Mouse (Mus musculus) mesoderm, embryonic 11.5 days (tissue): ENCODE data around the gene Naglu.

ENCODE experiments used
- DNase-seq: peaks from one replicate; pipeline ENCODE4 v3.0.0-alpha.2; 2012; ENCODE audit warnings: low read depth, low spot score

The Naglu gene

GRCm38 (mm10) chr11:101056885-101057284 lies 12.9 kb upstream of the Naglu start:
- DNase-seq = no peak

DNA sequence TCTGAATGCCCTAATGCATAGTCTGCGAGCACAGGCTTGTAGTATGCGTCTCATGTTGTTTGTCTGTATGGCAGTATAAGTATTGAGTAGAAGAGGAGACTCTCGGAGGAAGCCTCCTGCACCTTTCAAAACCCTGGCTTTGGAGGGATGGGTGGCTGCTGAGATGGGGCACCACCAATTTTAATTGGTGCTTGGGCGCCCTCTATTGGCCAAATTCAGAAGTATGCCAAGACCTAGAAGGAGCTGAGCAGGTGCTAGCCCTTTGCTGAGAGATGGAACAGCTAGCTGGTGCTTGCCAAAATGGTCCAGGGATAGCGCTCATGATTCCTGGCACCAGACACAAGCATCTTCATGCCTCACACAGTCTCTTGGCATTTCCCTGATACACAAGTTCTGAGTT lies 12.0 kb upstream of the Naglu start:
- DNase-seq = peak; percentile 81

DNA sequence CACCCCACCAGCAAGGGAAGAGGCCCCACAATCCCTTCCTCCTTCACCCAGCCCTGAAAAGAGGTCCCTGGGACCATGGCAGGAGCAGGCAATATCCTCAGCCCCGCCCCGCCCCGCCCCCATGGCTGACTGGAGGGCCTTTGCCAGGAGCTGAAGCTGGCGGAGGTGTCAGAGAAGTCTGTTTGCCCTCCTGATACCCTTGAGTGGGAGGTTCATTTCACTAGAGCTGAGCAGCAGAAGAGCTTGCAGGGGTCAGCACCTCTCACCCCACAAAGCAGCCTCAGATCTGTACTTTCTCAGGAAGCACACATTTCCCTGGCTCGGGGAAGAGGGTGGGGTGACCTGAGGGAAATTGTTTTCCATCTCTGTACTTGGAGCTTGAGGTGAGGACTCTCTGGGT lies 11.1 kb upstream of the Naglu start:
- DNase-seq = no peak

DNA sequence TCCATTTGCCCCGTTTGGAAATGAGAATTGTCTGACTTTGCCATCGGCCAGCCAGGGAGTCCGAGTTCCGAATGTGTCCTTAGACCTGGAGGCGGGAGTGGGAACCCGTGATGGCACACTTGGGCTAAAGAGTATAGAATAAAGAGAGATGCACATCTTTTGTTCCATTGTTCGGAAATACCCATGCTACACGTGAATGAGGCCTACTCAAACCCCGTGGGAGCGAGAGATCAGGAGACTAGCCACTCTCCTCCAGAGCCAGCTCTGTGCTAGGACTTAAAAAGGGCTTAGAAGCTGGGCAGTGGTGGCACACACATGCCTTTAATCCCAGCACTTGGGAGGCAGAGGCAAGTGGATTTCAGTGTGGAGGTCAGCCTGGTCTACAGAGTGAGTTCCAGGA lies 10.3 kb upstream of the Naglu start:
- DNase-seq = no peak

DNA sequence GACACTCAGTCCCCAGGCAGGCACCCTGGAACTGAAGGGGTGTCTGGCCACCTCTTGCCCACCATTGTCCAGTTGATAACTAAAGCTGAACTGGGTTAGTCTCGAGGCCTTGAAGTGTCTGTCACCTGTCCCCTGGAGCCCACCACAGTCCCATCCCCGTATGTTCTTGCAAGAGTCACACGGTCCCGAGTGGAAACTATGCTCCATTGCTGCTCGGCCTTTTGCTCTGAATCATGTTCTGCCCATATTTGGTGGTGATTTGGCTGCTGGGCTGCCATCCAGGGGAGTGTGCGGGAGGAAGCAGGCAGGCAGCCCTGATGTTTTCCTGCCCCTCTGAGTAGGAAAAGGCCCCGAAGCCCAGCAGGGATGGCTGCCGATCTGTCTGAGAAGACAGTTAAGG lies 9.7 kb upstream of the Naglu start:
- DNase-seq = no peak

- DNase-seq = no peak
These were observed 8.8 kb upstream of the Naglu start for GRCm38 (mm10) chr11:101061049-101061448.

GRCm38 (mm10) chr11:101062165-101062884 lies 7.5 kb upstream of the Naglu start:
- DNase-seq = no peak

DNA sequence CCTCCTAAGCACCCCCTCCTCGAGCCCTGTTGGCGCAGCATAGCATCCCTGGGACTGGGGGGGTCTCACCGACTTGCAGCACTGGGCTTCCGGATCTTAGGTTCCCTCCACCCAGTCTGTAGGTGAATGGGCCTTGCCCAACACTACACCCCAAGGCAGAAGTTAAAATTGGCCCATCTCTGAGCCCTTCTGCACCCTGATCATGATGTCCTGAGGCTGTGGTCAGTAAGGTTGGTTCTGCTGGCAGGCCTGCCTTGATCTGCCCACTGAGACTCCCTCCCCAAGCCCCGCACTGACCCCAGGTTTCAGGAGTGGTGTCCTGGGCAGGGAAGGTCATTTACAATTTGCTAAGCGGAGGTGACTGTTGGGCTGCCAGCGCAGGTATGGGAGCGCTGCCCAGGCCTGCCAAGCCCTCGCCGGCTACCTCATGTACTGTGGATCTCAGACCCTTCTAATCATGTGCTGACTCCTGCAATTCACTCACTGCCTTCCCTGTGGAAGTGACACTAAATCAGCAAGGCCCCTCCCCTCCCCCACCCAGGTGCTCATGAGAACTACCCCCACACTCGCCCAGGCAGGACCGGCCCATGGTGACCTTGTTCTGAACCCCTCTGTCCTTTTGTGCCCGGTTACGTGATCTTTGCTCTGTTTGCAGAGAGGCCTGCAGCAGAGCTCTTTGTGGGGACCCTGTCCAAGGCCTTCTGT lies 6.7 kb upstream of the Naglu start:
- DNase-seq = no peak

DNA sequence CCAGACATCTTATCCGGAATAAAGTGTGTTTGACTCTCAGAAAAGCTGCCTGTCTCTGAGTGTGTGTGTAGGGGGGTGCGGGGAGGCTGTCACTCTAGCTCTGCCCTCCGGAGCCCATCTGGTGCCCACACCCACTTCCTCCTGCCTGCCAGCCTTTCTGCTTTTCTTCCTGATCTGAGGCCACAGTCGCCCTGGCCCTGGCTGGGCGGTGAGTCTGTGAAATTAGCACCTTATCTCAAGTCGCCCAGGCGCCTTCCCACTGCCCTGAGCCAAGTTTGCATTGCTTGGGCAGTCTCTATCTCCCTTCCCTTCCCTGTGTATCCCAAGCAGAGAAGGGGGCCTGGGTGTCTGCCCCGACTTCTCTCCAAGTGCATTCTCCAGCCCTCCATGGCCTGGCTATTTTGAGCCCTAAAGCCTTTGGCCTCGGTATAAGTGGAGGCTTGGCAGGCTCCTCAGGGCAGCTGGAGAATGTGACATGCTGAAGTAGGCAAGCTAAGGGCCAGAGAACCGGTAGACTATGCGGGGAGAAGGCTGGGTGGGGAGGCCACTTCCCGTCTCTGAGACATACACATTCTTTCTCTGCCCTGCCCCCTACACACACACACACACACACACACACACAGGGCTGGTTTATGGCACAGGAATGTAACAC lies 6.0 kb upstream of the Naglu start:
- peak; percentile 40 for DNase-seq

GRCm38 (mm10) chr11:101064462-101064861 lies 5.3 kb upstream of the Naglu start:
- DNase-seq = no peak

- DNase-seq = no peak
These were observed 4.8 kb upstream of the Naglu start for GRCm38 (mm10) chr11:101065002-101065401.

GRCm38 (mm10) chr11:101066549-101067412 lies 3.0 kb upstream of the Naglu start:
- peak; percentile 89 for DNase-seq

- no peak for DNase-seq
These were observed 346 bp downstream of the Naglu start for GRCm38 (mm10) chr11:101070189-101070527.

DNA sequence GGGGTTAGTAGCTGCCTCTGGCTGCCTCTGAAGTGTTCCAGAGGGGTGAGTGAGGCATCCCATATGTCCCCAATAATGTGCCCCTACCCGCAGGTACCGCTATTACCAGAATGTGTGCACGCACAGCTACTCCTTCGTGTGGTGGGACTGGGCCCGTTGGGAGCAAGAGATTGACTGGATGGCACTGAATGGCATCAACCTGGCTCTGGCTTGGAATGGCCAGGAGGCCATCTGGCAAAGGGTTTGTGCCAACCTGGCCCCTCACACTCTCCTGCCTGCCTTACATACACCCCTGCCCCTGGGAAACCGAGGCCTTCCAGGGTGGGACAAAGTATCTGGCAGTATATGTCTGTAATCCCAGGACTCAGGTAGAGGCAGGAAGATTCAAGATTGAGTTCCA lies 1.2 kb downstream of the Naglu start:
- DNase-seq = no peak

DNA sequence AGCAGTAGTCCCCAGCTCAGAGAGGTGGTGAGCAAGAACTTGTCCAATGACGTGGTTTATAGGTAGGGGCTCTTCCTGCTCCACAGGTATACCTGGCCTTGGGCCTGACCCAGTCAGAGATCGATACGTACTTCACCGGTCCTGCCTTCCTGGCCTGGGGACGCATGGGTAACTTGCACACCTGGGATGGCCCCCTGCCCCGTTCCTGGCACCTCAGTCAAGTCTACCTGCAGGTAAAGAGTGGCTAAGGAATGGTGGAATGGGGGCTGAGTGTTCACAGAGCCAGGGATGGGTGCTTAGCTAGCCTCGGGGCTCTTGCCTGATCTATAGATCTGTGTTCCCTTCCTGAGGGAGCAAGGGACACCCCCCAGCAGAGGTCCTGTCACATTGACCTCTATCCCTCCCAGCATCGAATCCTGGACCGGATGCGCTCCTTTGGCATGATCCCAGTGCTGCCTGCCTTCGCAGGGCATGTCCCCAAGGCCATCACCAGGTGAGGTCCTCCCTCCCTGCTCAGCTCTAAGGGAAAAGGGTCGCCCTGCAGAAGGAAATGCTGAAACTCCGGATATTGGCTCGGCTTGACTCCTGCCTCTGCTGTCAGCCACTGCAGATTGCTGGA lies 2.1 kb downstream of the Naglu start:
- no peak for DNase-seq

GRCm38 (mm10) chr11:101078121-101078520 lies 8.3 kb downstream of the Naglu start, which contains the start of gene Hsd17b1:
Hsd17b1 (plus strand) TSS chr11:101078411.
- no peak for DNase-seq

- no peak for DNase-seq
These were observed 9.9 kb downstream of the Naglu start for GRCm38 (mm10) chr11:101079746-101080145.

DNA sequence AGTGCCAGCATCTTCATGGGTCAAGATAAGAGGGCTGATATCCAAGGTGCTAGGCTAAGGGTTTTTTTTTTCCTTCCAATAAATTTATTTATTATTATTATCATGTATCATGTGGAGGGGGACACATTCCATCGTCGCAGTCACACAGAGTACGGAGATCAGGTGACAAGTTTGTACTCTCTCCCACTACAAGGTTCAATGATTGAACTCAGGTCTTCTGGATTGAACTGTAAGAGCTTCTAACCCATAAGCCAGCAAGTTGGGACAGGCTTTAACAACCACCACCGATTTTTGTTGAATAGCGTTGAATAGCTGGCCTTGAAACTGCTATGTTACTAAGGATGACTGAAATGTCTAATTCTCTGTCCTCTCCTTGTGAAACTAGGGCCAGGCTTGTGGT lies 10.6 kb downstream of the Naglu start:
- DNase-seq = no peak

GRCm38 (mm10) chr11:101081659-101082058 lies 11.8 kb downstream of the Naglu start:
- no peak for DNase-seq

DNA sequence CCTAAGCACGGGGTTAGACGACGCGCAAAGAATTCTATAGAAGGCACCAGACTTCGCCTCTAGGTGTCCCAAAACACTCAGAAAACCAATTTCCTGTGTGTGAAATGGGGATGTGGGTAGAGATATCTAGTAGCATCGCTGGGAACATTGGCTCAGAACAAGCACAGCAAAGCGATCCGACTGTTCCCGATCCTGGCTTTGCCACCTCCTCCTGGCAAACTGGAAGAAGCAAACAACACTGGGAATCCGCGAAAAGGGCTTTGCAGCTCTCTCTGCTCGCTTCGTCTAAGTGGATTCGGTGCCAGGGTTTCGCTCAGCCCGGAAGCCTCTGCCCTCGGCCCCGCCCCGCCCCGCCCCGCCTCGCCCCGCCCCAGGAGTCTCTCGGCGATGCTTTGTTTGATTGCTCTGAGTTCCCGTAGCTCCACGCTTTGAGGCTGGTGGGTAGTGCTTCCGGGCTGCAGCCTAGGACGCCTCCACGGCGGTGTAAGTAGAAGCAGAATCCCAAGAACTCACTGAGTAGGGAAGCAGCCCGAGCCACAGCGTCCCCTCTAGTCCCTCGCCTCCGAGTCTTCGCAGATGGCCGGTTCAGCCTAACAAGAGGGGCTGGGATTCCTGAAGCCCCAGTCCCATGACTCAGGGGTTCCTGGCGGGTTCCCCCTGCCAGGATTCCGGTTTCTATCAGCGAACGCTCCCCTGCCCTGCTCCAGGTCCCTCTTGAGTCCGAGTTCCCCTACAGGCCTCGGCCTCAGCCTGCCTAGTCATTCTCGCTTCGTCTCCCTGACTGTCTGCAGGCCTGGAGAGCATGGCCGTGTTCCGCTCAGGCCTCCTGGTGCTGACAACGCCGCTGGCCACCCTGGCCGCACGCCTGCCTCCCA lies 12.6 kb downstream of the Naglu start, which contains the start of gene Coasy:
TSS of gene Coasy (plus strand) at position 358 of the 875 bp plus-strand sequence.
- peak; percentile 92 for DNase-seq
